Mouse (Mus musculus) heart, embryonic 12.5 days (tissue): ENCODE measurements around the gene Rrp1. TPM values are rescaled to one million over a fixed set of nuclear protein-coding genes. Genes with fewer than 3 reads are reported as not detected.
A peak's percentile ranks its signal among the peaks of the same experiment; 100 is the strongest.

Source experiments
- ATAC-seq: fragments of 200-750 bp; cut with Nextera tagmentation; 2 replicates; pipeline ENCODE4 v1.8.0; 2017; ENCODE audit warnings: moderate TSS enrichment, moderate library complexity; ENCODE audit not compliant: insufficient number of reproducible peaks, low FRiP score
- H3K27ac ChIP-seq: fragments of 300-500 bp; sonication (generic); 2 replicates; pipeline ENCODE4 v1.5.1; 2016; ENCODE audit warnings: mild to moderate bottlenecking, moderate library complexity; ENCODE audit not compliant: poor library complexity, severe bottlenecking
- H3K27me3 ChIP-seq: fragments of 300-500 bp; sonication (generic); replicated peaks from 2 replicates; pipeline ENCODE4 v1.6.1; 2016; ENCODE audit warnings: mild to moderate bottlenecking, moderate library complexity
- H3K36me3 ChIP-seq: fragments of 300-500 bp; sonication (generic); 2 replicates; pipeline ENCODE4 v1.6.1; 2016; ENCODE audit warnings: mild to moderate bottlenecking, moderate library complexity
- H3K4me1 ChIP-seq: fragments of 300-500 bp; sonication (generic); replicated peaks from 2 replicates; pipeline ENCODE4 v1.6.1; 2016; ENCODE audit warnings: mild to moderate bottlenecking
- H3K4me2 ChIP-seq: fragments of 300-500 bp; sonication (generic); 2 replicates; pipeline ENCODE4 v1.6.1; 2016; ENCODE audit warnings: mild to moderate bottlenecking, moderate library complexity
- H3K4me3 ChIP-seq: fragments of 300-500 bp; sonication (generic); 2 replicates; pipeline ENCODE4 v1.5.1; 2016; ENCODE audit warnings: mild to moderate bottlenecking
- H3K9ac ChIP-seq: fragments of 300-500 bp; sonication (generic); 2 replicates; pipeline ENCODE4 v1.6.1; 2016; ENCODE audit warnings: mild to moderate bottlenecking, moderate library complexity
- H3K9me3 ChIP-seq: fragments of 300-500 bp; sonication (generic); replicated peaks from 2 replicates; pipeline ENCODE4 v1.6.1; 2016; ENCODE audit warnings: mild to moderate bottlenecking, moderate library complexity
- WGBS: fragments of 180-500 bp; shearing (Covaris S2); methylation state at CpG from one replicate; pipeline ENCODE4 v1.1.7; 2016; 5-methylcytosine and 5-hydroxymethylcytosine counted together
- polyA plus RNA-seq: library from polyadenylated mRNA; unstranded; fragments of >200 nt; fragmentation: Nextera tagmentation; extraction: Ambion mirVana; gene quantifications from 2 replicates; pipeline ENCODE4 v1.2.1, GENCODE M21; 2016

Gene Rrp1
- 232 and 254 TPM in 2 replicates for polyA plus RNA-seq

GRCm38 (mm10) chr10:78412319-78413151 lies at the start of gene Rrp1:
Gene Rrp1, minus strand, starts transcription at chr10:78413043.
- H3K27ac ChIP-seq = peak within 1 kb of the TSS; percentile 78
- H3K4me2 ChIP-seq = peak within 1 kb of the TSS; percentile 90
- H3K27me3 ChIP-seq = no peaks in the 10 kb centered on the region
- ATAC-seq = peak; percentile 92
- H3K9ac ChIP-seq = peak within 1 kb of the TSS; percentile 91
- H3K36me3 ChIP-seq = peaks cover 33% of the 10 kb centered on the region
- peaks cover 9% of the 10 kb centered on the region for H3K4me1 ChIP-seq
- under 1% methylated on average over 70 of the region's 70 CpGs for WGBS
- H3K9me3 ChIP-seq = no peaks in the 10 kb centered on the region
- H3K4me3 ChIP-seq = peak within 1 kb of the TSS; percentile 79

- no peak overlapping the region for H3K27ac ChIP-seq
- H3K9me3 ChIP-seq = no peaks in the 10 kb centered on the region
- no peak overlapping the region for H3K4me3 ChIP-seq
- H3K4me1 ChIP-seq = peaks cover 37% of the 10 kb centered on the region
- 0 out of 2 replicates have a peak, but pooled peaks cover 4% of the 10 kb centered on the region for H3K27me3 ChIP-seq
- H3K36me3 ChIP-seq = no peaks in the 10 kb centered on the region
- H3K9ac ChIP-seq = no peak overlapping the region
- WGBS = 70% methylated on average over 4 of the region's 4 CpGs
- ATAC-seq = no peak
- no peak overlapping the region for H3K4me2 ChIP-seq
Observed at GRCm38 (mm10) chr10:78461767-78462166, 48.9 kb upstream of the Rrp1 start.

DNA sequence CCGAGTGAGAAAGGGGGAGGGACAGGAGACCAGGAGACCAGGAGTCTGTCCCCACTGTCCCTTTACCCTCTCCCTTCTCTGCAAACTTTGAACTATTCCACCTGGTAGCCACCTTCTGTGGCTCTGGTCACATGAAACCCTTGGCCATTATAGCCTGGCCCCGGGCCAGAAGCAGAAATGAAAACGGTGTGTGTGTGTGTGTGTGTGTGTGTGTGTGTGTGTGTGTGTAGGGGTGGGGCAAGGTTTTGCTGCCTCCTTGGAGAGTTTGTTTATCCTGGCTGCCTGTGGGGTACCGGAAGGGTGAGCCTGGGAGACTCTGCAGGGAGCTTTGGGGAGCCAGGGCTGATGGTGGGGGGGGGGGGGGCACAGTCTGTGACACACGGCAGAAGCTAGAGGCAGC lies 47.6 kb upstream of the Rrp1 start:
- H3K36me3 ChIP-seq = no peaks in the 10 kb centered on the region
- H3K9me3 ChIP-seq = no peaks in the 10 kb centered on the region
- 0 out of 2 replicates have a peak, but pooled peaks cover 4% of the 10 kb centered on the region for H3K27me3 ChIP-seq
- no peak overlapping the region for H3K4me3 ChIP-seq
- H3K4me2 ChIP-seq = no peak overlapping the region
- H3K4me1 ChIP-seq = peaks cover 37% of the 10 kb centered on the region
- ATAC-seq = no peak
- H3K9ac ChIP-seq = no peak overlapping the region
- WGBS = 47% methylated on average over 5 of the region's 5 CpGs
- no peak overlapping the region for H3K27ac ChIP-seq

DNA sequence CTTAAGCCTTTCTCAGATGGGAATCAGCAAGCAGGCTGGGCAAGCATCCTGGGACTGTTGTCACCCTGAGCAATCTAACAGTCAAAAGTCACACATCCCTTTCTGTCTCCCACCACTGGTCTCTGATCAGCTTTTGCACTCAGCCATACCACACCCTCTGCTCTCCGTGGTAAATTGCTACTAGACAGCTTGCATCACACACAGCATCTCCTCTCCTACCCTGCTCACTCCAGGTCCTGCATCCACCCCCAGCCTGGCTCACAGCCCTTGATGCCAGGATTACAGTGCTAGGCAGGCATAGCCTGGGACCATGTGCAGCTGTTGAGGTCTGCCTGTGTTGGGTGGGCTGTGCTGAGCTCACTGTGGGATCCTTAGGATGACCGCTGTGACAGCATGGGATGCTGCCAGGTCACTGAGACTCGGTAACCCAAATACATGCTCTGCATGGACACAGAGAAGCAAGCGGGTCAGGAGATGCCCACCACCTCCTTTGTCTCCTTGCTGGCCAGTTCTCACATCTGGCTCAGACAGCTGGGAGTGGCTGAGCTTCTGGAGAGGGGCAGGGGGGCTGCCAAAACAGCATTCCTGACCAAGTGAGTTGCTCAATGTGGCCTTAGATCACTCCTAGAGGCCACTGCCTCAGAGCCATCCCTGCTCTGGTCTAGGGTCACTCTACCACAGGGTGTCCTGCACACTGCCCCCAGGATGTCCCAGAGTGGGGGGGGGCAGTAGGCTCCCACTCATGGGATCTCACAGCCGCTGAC lies 45.7 kb upstream of the Rrp1 start:
- H3K36me3 ChIP-seq = no peaks in the 10 kb centered on the region
- H3K27me3 ChIP-seq = 0 out of 2 replicates have a peak, but pooled peaks cover 4% of the 10 kb centered on the region
- H3K9ac ChIP-seq = no peak overlapping the region
- no peak overlapping the region for H3K4me3 ChIP-seq
- H3K27ac ChIP-seq = no peak overlapping the region
- ATAC-seq = no peak
- 69% methylated on average over 5 of the region's 5 CpGs for WGBS
- H3K4me2 ChIP-seq = no peak overlapping the region
- peaks cover 27% of the 10 kb centered on the region for H3K4me1 ChIP-seq
- no peaks in the 10 kb centered on the region for H3K9me3 ChIP-seq

DNA sequence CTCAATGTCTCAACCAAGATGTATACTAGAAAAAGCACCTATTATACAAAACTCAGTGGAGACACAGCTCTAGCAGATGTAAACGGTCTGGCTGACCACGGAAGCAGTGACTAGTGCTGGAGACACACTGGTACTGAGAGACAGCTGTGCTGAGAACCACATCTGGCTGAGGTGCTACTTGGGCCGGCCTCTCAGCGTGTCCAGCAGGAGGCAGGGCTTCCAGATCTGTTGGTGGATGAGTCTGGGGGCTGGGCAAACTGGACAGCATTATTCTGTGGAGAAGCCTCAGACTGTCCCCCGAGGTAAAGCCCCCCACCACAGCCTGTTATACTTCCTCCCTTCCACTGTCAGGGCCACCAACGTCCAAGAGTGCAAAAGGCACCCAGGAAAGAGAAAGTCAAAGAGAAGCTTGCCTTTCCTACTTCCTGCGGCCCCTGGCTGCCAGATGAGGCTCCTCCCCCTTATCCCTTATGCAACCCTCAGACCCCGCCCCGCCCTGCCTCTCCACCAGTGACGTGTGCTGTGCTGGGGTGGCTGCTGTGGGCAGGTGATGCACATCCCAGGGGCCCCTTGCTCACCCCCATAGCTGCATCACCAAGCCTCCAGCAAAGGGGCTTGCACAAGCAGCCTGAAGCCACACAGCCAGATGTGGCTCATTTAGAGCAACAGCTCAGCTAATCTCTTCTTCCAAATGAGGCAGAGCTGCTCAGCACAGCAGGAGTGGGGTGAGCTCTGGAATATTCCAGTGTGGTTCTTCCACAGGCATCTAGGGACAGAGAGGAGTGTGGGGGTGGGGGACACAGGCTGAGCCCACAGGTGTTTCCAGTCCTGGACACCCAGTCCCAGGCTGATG lies 44.9 kb upstream of the Rrp1 start:
- Histone ChIP-seq H3K27me3 (0 out of 2 replicates have a peak, but pooled peaks cover 4% of the 10 kb centered on the region), H3K4me2 (peak overlapping the region; percentile 37; the same call in 1 of the 2 replicates), H3K9me3 (no peaks in the 10 kb centered on the region), H3K4me3 (no peak overlapping the region), H3K27ac (no peak overlapping the region), H3K36me3 (no peaks in the 10 kb centered on the region), H3K4me1 (peaks cover 26% of the 10 kb centered on the region), H3K9ac (no peak overlapping the region)
- 32% methylated on average over 10 of the region's 10 CpGs for WGBS
- peak; percentile 37; the same call in 1 of the 2 replicates for ATAC-seq

DNA sequence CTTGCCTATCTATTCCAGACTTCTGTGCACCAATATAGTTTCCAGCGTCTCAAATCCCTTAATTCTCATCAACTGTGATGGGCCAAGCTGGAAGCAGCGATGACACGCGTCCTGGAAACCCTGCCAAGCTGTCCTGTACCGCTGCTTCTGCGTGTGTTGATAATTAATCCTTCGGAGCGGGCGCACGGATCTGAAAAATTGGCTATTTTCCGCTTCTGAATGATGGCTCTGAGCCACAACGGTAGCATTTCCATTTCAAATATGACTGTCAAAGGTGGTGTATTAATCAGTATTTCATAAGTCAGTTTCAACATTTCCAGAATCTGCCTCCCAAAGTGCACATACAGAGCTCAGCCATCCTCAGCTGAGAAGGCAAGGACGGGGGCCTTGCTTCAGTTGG lies 43.9 kb upstream of the Rrp1 start:
- ATAC-seq = no peak
- Histone ChIP-seq H3K27ac (no peak overlapping the region), H3K27me3 (no peaks in the 10 kb centered on the region), H3K4me3 (no peak overlapping the region), H3K4me2 (no peak overlapping the region), H3K36me3 (no peaks in the 10 kb centered on the region), H3K9me3 (no peaks in the 10 kb centered on the region), H3K4me1 (peaks cover 30% of the 10 kb centered on the region), H3K9ac (no peak overlapping the region)
- WGBS = 92% methylated on average over 13 of the region's 13 CpGs

- peaks cover 19% of the 10 kb centered on the region for H3K36me3 ChIP-seq
- no peaks in the 10 kb centered on the region for H3K27me3 ChIP-seq
- no peak overlapping the region for H3K4me3 ChIP-seq
- H3K9me3 ChIP-seq = no peaks in the 10 kb centered on the region
- H3K4me2 ChIP-seq = no peak overlapping the region
- 53% methylated on average over 4 of the region's 4 CpGs for WGBS
- ATAC-seq = no peak
- peaks cover 11% of the 10 kb centered on the region for H3K4me1 ChIP-seq
- H3K27ac ChIP-seq = no peak overlapping the region
- H3K9ac ChIP-seq = peak overlapping the region; percentile 15; the same call in 1 of the 2 replicates
Observed at GRCm38 (mm10) chr10:78452641-78453040, 39.8 kb upstream of the Rrp1 start.

GRCm38 (mm10) chr10:78450761-78451160 lies 37.9 kb upstream of the Rrp1 start:
- H3K4me2 ChIP-seq = no peak overlapping the region
- no peak overlapping the region for H3K4me3 ChIP-seq
- WGBS = 88% methylated on average over 5 of the region's 5 CpGs
- no peaks in the 10 kb centered on the region for H3K27me3 ChIP-seq
- no peak for ATAC-seq
- peaks cover 30% of the 10 kb centered on the region for H3K36me3 ChIP-seq
- no peak overlapping the region for H3K9ac ChIP-seq
- no peak overlapping the region for H3K27ac ChIP-seq
- H3K4me1 ChIP-seq = peaks cover 9% of the 10 kb centered on the region
- no peaks in the 10 kb centered on the region for H3K9me3 ChIP-seq

GRCm38 (mm10) chr10:78447396-78447795 lies 34.6 kb upstream of the Rrp1 start:
- H3K9ac ChIP-seq = no peak overlapping the region
- H3K4me3 ChIP-seq = no peak overlapping the region
- no peak for ATAC-seq
- peaks cover 56% of the 10 kb centered on the region for H3K36me3 ChIP-seq
- no peaks in the 10 kb centered on the region for H3K27me3 ChIP-seq
- peaks cover under 1% of the 10 kb centered on the region for H3K4me1 ChIP-seq
- no peak overlapping the region for H3K4me2 ChIP-seq
- no peaks in the 10 kb centered on the region for H3K9me3 ChIP-seq
- WGBS = 76% methylated on average over 3 of the region's 3 CpGs
- H3K27ac ChIP-seq = no peak overlapping the region

DNA sequence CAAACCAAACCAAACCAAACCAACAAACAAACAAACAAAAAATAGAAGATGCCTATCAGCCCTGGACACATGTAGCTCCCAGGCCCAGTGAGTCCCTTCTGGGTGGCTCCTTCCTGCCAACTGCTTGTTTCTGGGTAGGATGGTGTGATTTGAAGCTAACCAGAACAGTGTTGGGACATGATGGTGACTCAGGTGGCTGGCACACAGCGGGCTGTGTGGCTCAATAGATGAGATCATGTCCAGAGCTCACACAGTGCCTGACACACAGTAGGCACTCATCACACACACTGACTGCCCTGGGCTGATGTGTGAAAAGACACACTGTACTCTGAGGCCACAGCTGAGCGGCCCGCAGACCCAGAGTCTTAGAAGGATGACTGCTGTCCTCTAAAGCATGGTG lies 33.4 kb upstream of the Rrp1 start:
- Histone ChIP-seq H3K9me3 (no peaks in the 10 kb centered on the region), H3K4me3 (no peak overlapping the region), H3K36me3 (peaks cover 62% of the 10 kb centered on the region), H3K9ac (no peak overlapping the region), H3K27ac (no peak overlapping the region), H3K4me1 (no peaks in the 10 kb centered on the region), H3K27me3 (no peaks in the 10 kb centered on the region), H3K4me2 (no peak overlapping the region)
- ATAC-seq = no peak
- 76% methylated on average over 3 of the region's 3 CpGs for WGBS
